Mouse (Mus musculus): ENCODE data around the gene Polk. TPM values are rescaled to one million over a fixed set of nuclear protein-coding genes. Genes with fewer than 3 reads are reported as not detected.

Gene Polk
- polyA plus RNA-seq, 1 experiment from 2014 or later: 6.7 TPM

- H3K4me3 ChIP-seq (ENCODE audit: low read depth, low read length): no peak overlapping the region
- no peak for DNase-seq (ENCODE audit: low spot score)
- H3K9me3 ChIP-seq (ENCODE audit: control insufficient read depth, low read length): no peaks in the 10 kb centered on the region
- H3K4me2 ChIP-seq (ENCODE audit: low read depth): no peak overlapping the region
- no peaks in the 10 kb centered on the region for H3K36me3 ChIP-seq (ENCODE audit: control insufficient read depth, insufficient read depth, low read length)
- no peaks in the 10 kb centered on the region for H3K4me1 ChIP-seq (ENCODE audit: control insufficient read depth, insufficient read depth, low read length)
- ATAC-seq (ENCODE audit: insufficient read depth, low FRiP score, low TSS enrichment): no peak
- H3K27ac ChIP-seq (ENCODE audit: low read depth, low read length): no peak overlapping the region
- no peaks in the 10 kb centered on the region for H3K27me3 ChIP-seq (ENCODE audit: control insufficient read depth, insufficient read depth, low read length)
- H3K9ac ChIP-seq (ENCODE audit: low read length): no peak overlapping the region
- WGBS: 92% methylated on average over 2 of the region's 2 CpGs
Measured at GRCm38 (mm10) chr13:96499891-96500290, 42.5 kb downstream of the Polk start.

- Histone ChIP-seq H3K9ac (ENCODE audit: low read length) (no peak overlapping the region), H3K27me3 (ENCODE audit: control insufficient read depth, insufficient read depth, low read length) (no peaks in the 10 kb centered on the region), H3K27ac (ENCODE audit: low read depth, low read length) (no peak overlapping the region), H3K4me3 (ENCODE audit: low read depth, low read length) (no peak overlapping the region), H3K9me3 (ENCODE audit: control insufficient read depth, low read length) (no peaks in the 10 kb centered on the region), H3K4me2 (ENCODE audit: low read depth) (no peak overlapping the region), H3K4me1 (ENCODE audit: control insufficient read depth, insufficient read depth, low read length) (no peaks in the 10 kb centered on the region), H3K36me3 (ENCODE audit: control insufficient read depth, insufficient read depth, low read length) (no peaks in the 10 kb centered on the region)
- ATAC-seq (ENCODE audit: insufficient read depth, low FRiP score, low TSS enrichment) (no peak), DNase-seq (ENCODE audit: low spot score) (no peak)
- 90% methylated on average over 8 of the region's 8 CpGs for WGBS
Measured at GRCm38 (mm10) chr13:96496630-96497029, 45.7 kb downstream of the Polk start.

- ATAC-seq (ENCODE audit: insufficient read depth, low FRiP score, low TSS enrichment) (no peak), DNase-seq (ENCODE audit: low spot score) (no peak)
- Histone ChIP-seq H3K9ac (ENCODE audit: low read length) (no peak within 1 kb of the TSS), H3K36me3 (ENCODE audit: control insufficient read depth, insufficient read depth, low read length) (0 out of 2 replicates have a peak, but pooled peaks cover 2% of the 10 kb centered on the region), H3K4me3 (ENCODE audit: low read depth, low read length) (no peak within 1 kb of the TSS), H3K4me1 (ENCODE audit: control insufficient read depth, insufficient read depth, low read length) (no peaks in the 10 kb centered on the region), H3K27ac (ENCODE audit: low read depth, low read length) (no peak within 1 kb of the TSS), H3K9me3 (ENCODE audit: control insufficient read depth, low read length) (no peaks in the 10 kb centered on the region), H3K4me2 (ENCODE audit: low read depth) (no peak within 1 kb of the TSS), H3K27me3 (ENCODE audit: control insufficient read depth, insufficient read depth, low read length) (no peaks in the 10 kb centered on the region)
- WGBS: 91% methylated on average over 3 of the region's 3 CpGs
Measured at GRCm38 (mm10) chr13:96490433-96490832, 51.9 kb downstream of the Polk start, which contains the start of gene Gm17622. TSS of gene Gm17622 (plus strand) at chr13:96490733.

- Histone ChIP-seq H3K9me3 (ENCODE audit: control insufficient read depth, low read length) (no peaks in the 10 kb centered on the region), H3K36me3 (ENCODE audit: control insufficient read depth, insufficient read depth, low read length) (0 out of 2 replicates have a peak, but pooled peaks cover 5% of the 10 kb centered on the region), H3K27ac (ENCODE audit: low read depth, low read length) (no peak overlapping the region), H3K4me3 (ENCODE audit: low read depth, low read length) (no peak overlapping the region), H3K4me1 (ENCODE audit: control insufficient read depth, insufficient read depth, low read length) (no peaks in the 10 kb centered on the region), H3K27me3 (ENCODE audit: control insufficient read depth, insufficient read depth, low read length) (no peaks in the 10 kb centered on the region), H3K9ac (ENCODE audit: low read length) (no peak overlapping the region), H3K4me2 (ENCODE audit: low read depth) (no peak overlapping the region)
- no peak for ATAC-seq (ENCODE audit: insufficient read depth, low FRiP score, low TSS enrichment)
- WGBS: 92% methylated on average over 6 of the region's 6 CpGs
- no peak for DNase-seq (ENCODE audit: low spot score)
Measured at GRCm38 (mm10) chr13:96487968-96488367, 54.4 kb downstream of the Polk start.

GRCm38 (mm10) chr13:96487230-96487629 is 55.1 kb downstream of the Polk start:
- Histone ChIP-seq H3K9me3 (ENCODE audit: control insufficient read depth, low read length) (no peaks in the 10 kb centered on the region), H3K27me3 (ENCODE audit: control insufficient read depth, insufficient read depth, low read length) (no peaks in the 10 kb centered on the region), H3K4me2 (ENCODE audit: low read depth) (no peak overlapping the region), H3K9ac (ENCODE audit: low read length) (no peak overlapping the region), H3K4me3 (ENCODE audit: low read depth, low read length) (no peak overlapping the region), H3K36me3 (ENCODE audit: control insufficient read depth, insufficient read depth, low read length) (0 out of 2 replicates have a peak, but pooled peaks cover 5% of the 10 kb centered on the region), H3K27ac (ENCODE audit: low read depth, low read length) (no peak overlapping the region), H3K4me1 (ENCODE audit: control insufficient read depth, insufficient read depth, low read length) (no peaks in the 10 kb centered on the region)
- DNase-seq (ENCODE audit: low spot score) (no peak), ATAC-seq (ENCODE audit: insufficient read depth, low FRiP score, low TSS enrichment) (no peak)
- 93% methylated on average over 6 of the region's 6 CpGs for WGBS

- H3K4me3 ChIP-seq (ENCODE audit: low read depth, low read length): no peak overlapping the region
- H3K27ac ChIP-seq (ENCODE audit: low read depth, low read length): no peak overlapping the region
- H3K36me3 ChIP-seq (ENCODE audit: control insufficient read depth, insufficient read depth, low read length): no peaks in the 10 kb centered on the region
- H3K9ac ChIP-seq (ENCODE audit: low read length): no peak overlapping the region
- H3K27me3 ChIP-seq (ENCODE audit: control insufficient read depth, insufficient read depth, low read length): no peaks in the 10 kb centered on the region
- DNase-seq (ENCODE audit: low spot score) (no peak), ATAC-seq (ENCODE audit: insufficient read depth, low FRiP score, low TSS enrichment) (no peak)
- no peaks in the 10 kb centered on the region for H3K4me1 ChIP-seq (ENCODE audit: control insufficient read depth, insufficient read depth, low read length)
- WGBS: 95% methylated on average over 1 of the region's 1 CpGs
- H3K9me3 ChIP-seq (ENCODE audit: control insufficient read depth, low read length): no peaks in the 10 kb centered on the region
- no peak overlapping the region for H3K4me2 ChIP-seq (ENCODE audit: low read depth)
Measured at GRCm38 (mm10) chr13:96478991-96479390, 63.4 kb downstream of the Polk start.

- Histone ChIP-seq H3K36me3 (ENCODE audit: control insufficient read depth, insufficient read depth, low read length) (no peaks in the 10 kb centered on the region), H3K4me1 (ENCODE audit: control insufficient read depth, insufficient read depth, low read length) (no peaks in the 10 kb centered on the region), H3K9me3 (ENCODE audit: control insufficient read depth, low read length) (no peaks in the 10 kb centered on the region), H3K27me3 (ENCODE audit: control insufficient read depth, insufficient read depth, low read length) (no peaks in the 10 kb centered on the region), H3K4me2 (ENCODE audit: low read depth) (no peak overlapping the region), H3K27ac (ENCODE audit: low read depth, low read length) (no peak overlapping the region), H3K4me3 (ENCODE audit: low read depth, low read length) (no peak overlapping the region), H3K9ac (ENCODE audit: low read length) (no peak overlapping the region)
- no peak for ATAC-seq (ENCODE audit: insufficient read depth, low FRiP score, low TSS enrichment)
- no peak for DNase-seq (ENCODE audit: low spot score)
- 92% methylated on average over 4 of the region's 4 CpGs for WGBS
Measured at GRCm38 (mm10) chr13:96477226-96477625, 65.2 kb downstream of the Polk start.

GRCm38 (mm10) chr13:96470957-96471356 is 71.4 kb downstream of the Polk start, which contains the start of gene Ankdd1b:
TSS of gene Ankdd1b (minus strand) at chr13:96471198.
- 88% methylated on average over 14 of the region's 14 CpGs for WGBS
- Histone ChIP-seq H3K9me3 (ENCODE audit: control insufficient read depth, low read length) (no peaks in the 10 kb centered on the region), H3K27ac (ENCODE audit: low read depth, low read length) (no peak within 1 kb of the TSS), H3K36me3 (ENCODE audit: control insufficient read depth, insufficient read depth, low read length) (no peaks in the 10 kb centered on the region), H3K27me3 (ENCODE audit: control insufficient read depth, insufficient read depth, low read length) (no peaks in the 10 kb centered on the region), H3K4me2 (ENCODE audit: low read depth) (no peak within 1 kb of the TSS), H3K4me3 (ENCODE audit: low read depth, low read length) (no peak within 1 kb of the TSS), H3K4me1 (ENCODE audit: control insufficient read depth, insufficient read depth, low read length) (no peaks in the 10 kb centered on the region), H3K9ac (ENCODE audit: low read length) (no peak within 1 kb of the TSS)
- ATAC-seq (ENCODE audit: insufficient read depth, low FRiP score, low TSS enrichment) (no peak), DNase-seq (ENCODE audit: low spot score) (no peak)

- 85% methylated on average over 6 of the region's 6 CpGs for WGBS
- no peak overlapping the region for H3K27ac ChIP-seq (ENCODE audit: low read depth, low read length)
- H3K27me3 ChIP-seq (ENCODE audit: control insufficient read depth, insufficient read depth, low read length): no peaks in the 10 kb centered on the region
- no peaks in the 10 kb centered on the region for H3K36me3 ChIP-seq (ENCODE audit: control insufficient read depth, insufficient read depth, low read length)
- H3K4me3 ChIP-seq (ENCODE audit: low read depth, low read length): no peak overlapping the region
- no peak overlapping the region for H3K9ac ChIP-seq (ENCODE audit: low read length)
- no peaks in the 10 kb centered on the region for H3K4me1 ChIP-seq (ENCODE audit: control insufficient read depth, insufficient read depth, low read length)
- ATAC-seq (ENCODE audit: insufficient read depth, low FRiP score, low TSS enrichment): no peak
- DNase-seq (ENCODE audit: low spot score): no peak
- H3K4me2 ChIP-seq (ENCODE audit: low read depth): no peak overlapping the region
- H3K9me3 ChIP-seq (ENCODE audit: control insufficient read depth, low read length): no peaks in the 10 kb centered on the region
Measured at GRCm38 (mm10) chr13:96470556-96470955, 71.8 kb downstream of the Polk start.
